Comparison of ENCODE assay signal across 16 mouse cellular contexts in the genomic region with DNA sequence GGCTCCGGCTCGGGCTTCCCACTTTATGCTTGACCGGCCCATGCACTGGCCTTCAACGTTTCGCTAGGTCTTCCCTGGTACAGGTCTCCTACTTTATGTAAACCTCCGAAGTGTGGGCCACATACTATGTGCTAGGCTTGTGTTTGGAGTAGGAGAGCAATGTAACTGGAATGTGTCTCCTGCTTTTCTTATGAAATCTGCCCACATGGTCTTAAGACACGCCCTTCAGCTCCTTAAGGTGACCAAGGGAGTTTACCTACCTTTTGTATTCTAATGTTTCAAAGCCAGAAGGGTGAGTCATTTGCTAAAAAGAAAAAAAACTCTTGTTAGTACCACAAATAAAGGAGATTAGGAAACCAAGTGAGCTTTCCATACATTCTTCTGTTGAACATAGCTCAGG.
"Had no signal": no experiment of that assay in that cellular context is flagged by ENCODE, and none has a peak within 500 bp of the region (broad histone marks: within the 10 kb centered on the region; RNA-seq: fewer than 3 reads in every experiment).

No protein-coding gene starts in this region.

- H3K27me3 ChIP-seq: limb, embryonic 12.5 days; liver, embryonic 13.5 days; neural tube, embryonic 15.5 days had no signal

- H3K4me1 ChIP-seq: limb, embryonic 12.5 days; liver, embryonic 13.5 days; neural tube, embryonic 15.5 days had no signal

- H3K27ac ChIP-seq: kidney, postnatal 0 days; limb, embryonic 12.5 days; liver, embryonic 13.5 days; midbrain, embryonic 10.5 days; neural tube, embryonic 15.5 days had no signal

- H3K9me3 ChIP-seq: limb, embryonic 12.5 days; liver, embryonic 13.5 days; midbrain, embryonic 10.5 days; neural tube, embryonic 15.5 days had no signal

- H3K9ac ChIP-seq: limb, embryonic 12.5 days; liver, embryonic 13.5 days; liver, postnatal 0 days; neural tube, embryonic 15.5 days had no signal

- H3K36me3 ChIP-seq: limb, embryonic 12.5 days; liver, embryonic 13.5 days; midbrain, embryonic 10.5 days; neural tube, embryonic 15.5 days had no signal

- DNase-seq: kidney, adult 11 months; kidney, adult 9 months; kidney, postnatal 36 days; layer of hippocampus, adult 9-11 months; liver; liver, embryonic 13.5 days; liver, postnatal 0 days; midbrain, embryonic 14.5 days; right cerebral cortex, adult 18-20 months; right cerebral cortex, postnatal 25 days; thymus, postnatal 36 days had no signal

- ATAC-seq: liver, postnatal 0 days had no signal

- H3K4me2 ChIP-seq: limb, embryonic 12.5 days; liver, embryonic 13.5 days; neural tube, embryonic 15.5 days had no signal

- H3K4me3 ChIP-seq: limb, embryonic 12.5 days; liver, embryonic 13.5 days; midbrain, embryonic 10.5 days; myocyte; neural tube, embryonic 15.5 days had no signal
